Mouse (Mus musculus) neural tube, embryonic 14.5 days (tissue): ENCODE results near the gene Foxo3. TPM values are rescaled to one million over a fixed set of nuclear protein-coding genes. Genes with fewer than 3 reads are reported as not detected.

Source experiments
- ATAC-seq: fragments of 200-750 bp; cut with Nextera tagmentation; 2 replicates; pipeline ENCODE4 v1.8.0; 2017; ENCODE audit warnings: low read depth, mild to moderate bottlenecking, moderate TSS enrichment, moderate library complexity
- H3K27ac ChIP-seq: fragments of 300-500 bp; sonication (generic); 2 replicates; pipeline ENCODE4 v1.5.1; 2014; ENCODE audit warnings: low read depth, mild to moderate bottlenecking, control low read depth, low read length, moderate library complexity, mixed read lengths
- H3K27me3 ChIP-seq: fragments of 300-500 bp; sonication (generic); 2 replicates; pipeline ENCODE4 v1.6.1; 2014; ENCODE audit warnings: low read length; ENCODE audit not compliant: control insufficient read depth, insufficient read depth
- H3K36me3 ChIP-seq: fragments of 300-500 bp; sonication (generic); 2 replicates; pipeline ENCODE4 v1.6.1; 2014; ENCODE audit warnings: low read length, mixed read lengths; ENCODE audit not compliant: control insufficient read depth, insufficient read depth
- H3K4me1 ChIP-seq: fragments of 300-500 bp; sonication (generic); 2 replicates; pipeline ENCODE4 v1.6.1; 2014; ENCODE audit warnings: low read length; ENCODE audit not compliant: control insufficient read depth, insufficient read depth
- H3K4me2 ChIP-seq: fragments of 300-500 bp; sonication (generic); 2 replicates; pipeline ENCODE4 v1.6.1; 2014; ENCODE audit warnings: mild to moderate bottlenecking, low read depth, low read length, control low read depth
- H3K4me3 ChIP-seq: fragments of 300-500 bp; sonication (generic); 2 replicates; pipeline ENCODE4 v1.5.1; 2014; ENCODE audit warnings: low read depth, low read length, control low read depth, mixed read lengths
- H3K9ac ChIP-seq: fragments of 300-500 bp; sonication (generic); replicated peaks from 2 replicates; pipeline ENCODE4 v1.6.1; 2014; ENCODE audit warnings: low read depth, mild to moderate bottlenecking, control low read depth, low read length, mixed read lengths
- H3K9me3 ChIP-seq: fragments of 300-500 bp; sonication (generic); 2 replicates; pipeline ENCODE4 v1.6.1; 2016; ENCODE audit warnings: low read length; ENCODE audit not compliant: control insufficient read depth
- WGBS: fragments of 180-500 bp; shearing (Covaris S2); extraction: QIAGEN DNeasy Blood & Tissue Kit; methylation state at CpG from one replicate; pipeline ENCODE4 v1.1.7; 2014; 5-methylcytosine and 5-hydroxymethylcytosine counted together
- polyA plus RNA-seq: library from polyadenylated mRNA; unstranded; fragments of >200 nt; fragmentation: Nextera tagmentation; extraction: Ambion mirVana; gene quantifications from 2 replicates; pipeline ENCODE4 v1.2.1, GENCODE M21; 2014

Gene Foxo3
- polyA plus RNA-seq, 1 experiment from 2014 or later = 6.1 TPM

- Histone ChIP-seq H3K36me3 (no peaks in the 10 kb centered on the region), H3K27ac (no peak overlapping the region), H3K4me1 (no peaks in the 10 kb centered on the region), H3K27me3 (no peaks in the 10 kb centered on the region), H3K9ac (no peak overlapping the region), H3K4me3 (no peak overlapping the region), H3K4me2 (no peak overlapping the region), H3K9me3 (no peaks in the 10 kb centered on the region)
- 95% methylated on average over 8 of the region's 8 CpGs for WGBS
- no peak for ATAC-seq
Observed at GRCm38 (mm10) chr10:42261103-42261502, 15.5 kb downstream of the Foxo3 start.

- no peaks in the 10 kb centered on the region for H3K36me3 ChIP-seq
- no peak for ATAC-seq
- no peaks in the 10 kb centered on the region for H3K27me3 ChIP-seq
- H3K4me3 ChIP-seq = no peak overlapping the region
- H3K4me1 ChIP-seq = no peaks in the 10 kb centered on the region
- H3K27ac ChIP-seq = no peak overlapping the region
- no peaks in the 10 kb centered on the region for H3K9me3 ChIP-seq
- no peak overlapping the region for H3K4me2 ChIP-seq
- no peak overlapping the region for H3K9ac ChIP-seq
- WGBS = 85% methylated on average over 8 of the region's 8 CpGs
Observed at GRCm38 (mm10) chr10:42260523-42260922, 16.0 kb downstream of the Foxo3 start.

- no peak overlapping the region for H3K4me3 ChIP-seq
- 77% methylated on average over 4 of the region's 4 CpGs for WGBS
- ATAC-seq = no peak
Observed at GRCm38 (mm10) chr10:42259602-42260001, 17.0 kb downstream of the Foxo3 start.

GRCm38 (mm10) chr10:42257985-42258384 lies 18.6 kb downstream of the Foxo3 start:
- WGBS = 98% methylated on average over 7 of the region's 7 CpGs
- no peak for ATAC-seq

More at GRCm38 (mm10) chr10:42259602-42260001, 17.0 kb downstream of the Foxo3 start:
- no peaks in the 10 kb centered on the region for H3K9me3 ChIP-seq
- no peaks in the 10 kb centered on the region for H3K27me3 ChIP-seq
- no peak overlapping the region for H3K4me2 ChIP-seq
- H3K4me1 ChIP-seq = no peaks in the 10 kb centered on the region
- no peaks in the 10 kb centered on the region for H3K36me3 ChIP-seq
- no peak overlapping the region for H3K27ac ChIP-seq
- no peak overlapping the region for H3K9ac ChIP-seq

GRCm38 (mm10) chr10:42254788-42255187 lies 21.8 kb downstream of the Foxo3 start:
- Histone ChIP-seq H3K4me1 (peaks cover 6% of the 10 kb centered on the region; the same call in 1 of the 2 replicates), H3K36me3 (no peaks in the 10 kb centered on the region), H3K9me3 (no peaks in the 10 kb centered on the region), H3K27me3 (no peaks in the 10 kb centered on the region), H3K4me2 (no peak overlapping the region), H3K9ac (no peak overlapping the region), H3K4me3 (no peak overlapping the region), H3K27ac (no peak overlapping the region)
- 97% methylated on average over 5 of the region's 5 CpGs for WGBS
- ATAC-seq = no peak

More at GRCm38 (mm10) chr10:42257985-42258384, 18.6 kb downstream of the Foxo3 start:
- H3K27ac ChIP-seq = no peak overlapping the region
- no peaks in the 10 kb centered on the region for H3K27me3 ChIP-seq
- H3K9ac ChIP-seq = no peak overlapping the region
- no peak overlapping the region for H3K4me2 ChIP-seq
- no peak overlapping the region for H3K4me3 ChIP-seq
- H3K36me3 ChIP-seq = no peaks in the 10 kb centered on the region
- H3K4me1 ChIP-seq = no peaks in the 10 kb centered on the region
- H3K9me3 ChIP-seq = no peaks in the 10 kb centered on the region

GRCm38 (mm10) chr10:42251749-42252323 lies 24.7 kb downstream of the Foxo3 start:
- WGBS = 56% methylated on average over 8 of the region's 8 CpGs

GRCm38 (mm10) chr10:42251203-42251602 lies 25.4 kb downstream of the Foxo3 start:
- Histone ChIP-seq H3K4me3 (no peak overlapping the region), H3K27me3 (no peaks in the 10 kb centered on the region), H3K9me3 (no peaks in the 10 kb centered on the region), H3K4me2 (no peak overlapping the region), H3K27ac (peak overlapping the region; percentile 44; the same call in 1 of the 2 replicates), H3K36me3 (no peaks in the 10 kb centered on the region), H3K9ac (no peak overlapping the region), H3K4me1 (peaks cover 10% of the 10 kb centered on the region; the same call in 1 of the 2 replicates)
- 61% methylated on average over 7 of the region's 7 CpGs for WGBS
- no peak for ATAC-seq

More at GRCm38 (mm10) chr10:42251749-42252323, 24.7 kb downstream of the Foxo3 start:
- Histone ChIP-seq H3K9me3 (no peaks in the 10 kb centered on the region), H3K27me3 (no peaks in the 10 kb centered on the region), H3K4me2 (no peak overlapping the region), H3K4me3 (no peak overlapping the region), H3K27ac (no peak overlapping the region), H3K4me1 (peaks cover 10% of the 10 kb centered on the region; the same call in 1 of the 2 replicates), H3K9ac (no peak overlapping the region), H3K36me3 (no peaks in the 10 kb centered on the region)
- no peak for ATAC-seq

- no peaks in the 10 kb centered on the region for H3K36me3 ChIP-seq
- H3K4me1 ChIP-seq = peaks cover 10% of the 10 kb centered on the region; the same call in 1 of the 2 replicates
- no peak overlapping the region for H3K4me2 ChIP-seq
- ATAC-seq = no peak
- H3K9me3 ChIP-seq = no peaks in the 10 kb centered on the region
- H3K27ac ChIP-seq = no peak overlapping the region
- H3K4me3 ChIP-seq = no peak overlapping the region
- no peaks in the 10 kb centered on the region for H3K27me3 ChIP-seq
- 78% methylated on average over 2 of the region's 2 CpGs for WGBS
- H3K9ac ChIP-seq = no peak overlapping the region
Observed at GRCm38 (mm10) chr10:42249965-42250364, 26.6 kb downstream of the Foxo3 start.

GRCm38 (mm10) chr10:42248644-42249043 lies 27.9 kb downstream of the Foxo3 start:
- no peak for ATAC-seq
- Histone ChIP-seq H3K27me3 (no peaks in the 10 kb centered on the region), H3K9me3 (no peaks in the 10 kb centered on the region), H3K4me1 (peaks cover 10% of the 10 kb centered on the region; the same call in 1 of the 2 replicates), H3K4me2 (no peak overlapping the region), H3K9ac (no peak overlapping the region), H3K4me3 (no peak overlapping the region), H3K27ac (no peak overlapping the region), H3K36me3 (no peaks in the 10 kb centered on the region)
- 73% methylated on average over 5 of the region's 5 CpGs for WGBS
